Mouse (Mus musculus) kidney, embryonic 16.5 days (tissue): ENCODE measurements around the gene Fcrla. TPM values are rescaled to one million over a fixed set of nuclear protein-coding genes. Genes with fewer than 3 reads are reported as not detected.

Source experiments
- polyA plus RNA-seq: library from polyadenylated mRNA; unstranded; fragments of >200 nt; fragmentation: Nextera tagmentation; extraction: Ambion mirVana; gene quantifications from 2 replicates; pipeline ENCODE4 v1.2.1, GENCODE M21; 2015

Gene Fcrla
- polyA plus RNA-seq, 1 experiment from 2014 or later: not detected

Other genes starting within 250 kb of the Fcrla start
- 8.7 and 9.6 TPM in 2 replicates for gene Atf6, start 59.8 kb downstream of the Fcrla start, polyA plus RNA-seq
- gene Gm26620, start 42.5 kb downstream of the Fcrla start, polyA plus RNA-seq: 0.58 and 0.64 TPM in 2 replicates
- 39.5 and 40.5 TPM in 2 replicates for gene Dusp12, start 42.0 kb downstream of the Fcrla start, polyA plus RNA-seq
- gene Fcrlb, start 14.6 kb downstream of the Fcrla start, polyA plus RNA-seq: 0.18 and 0.24 TPM in 2 replicates
- gene Fcgr2b, start 49.0 kb upstream of the Fcrla start, polyA plus RNA-seq: 2.6 and 3.9 TPM in 2 replicates
- gene Fcgr4, start 91.3 kb upstream of the Fcrla start, polyA plus RNA-seq: 0.87 and 1.3 TPM in 2 replicates
- 8.8 and 9.0 TPM in 2 replicates for gene Fcgr3, start 137.4 kb upstream of the Fcrla start, polyA plus RNA-seq
- gene Cfap126, start 186.3 kb upstream of the Fcrla start, polyA plus RNA-seq: 2.9 and 3.0 TPM in 2 replicates
- 340 TPM in 2 replicates for gene Sdhc, start 223.0 kb upstream of the Fcrla start, polyA plus RNA-seq
- 0.57 and 0.68 TPM in 2 replicates for gene Mpz, start 223.1 kb upstream of the Fcrla start, polyA plus RNA-seq